Mouse (Mus musculus) lung, adult 18-20 months (tissue): ENCODE measurements around the gene Cd28.
"Not testable (repeated sequence)": the region's sequence is repeated elsewhere in the genome, so short reads cannot be mapped to it uniquely, and the experiment has no call there.

ENCODE experiments used
- DNase-seq, 2 experiments: peaks; one replicate each; pipeline ENCODE4 v3.0.0; 2022; ENCODE audit warnings: mixed read lengths in 2 of 2

The Cd28 gene

GRCm38 (mm10) chr1:60803128-60803824, 86.7 kb downstream of the Cd28 start:
- no peak for DNase-seq

DNA sequence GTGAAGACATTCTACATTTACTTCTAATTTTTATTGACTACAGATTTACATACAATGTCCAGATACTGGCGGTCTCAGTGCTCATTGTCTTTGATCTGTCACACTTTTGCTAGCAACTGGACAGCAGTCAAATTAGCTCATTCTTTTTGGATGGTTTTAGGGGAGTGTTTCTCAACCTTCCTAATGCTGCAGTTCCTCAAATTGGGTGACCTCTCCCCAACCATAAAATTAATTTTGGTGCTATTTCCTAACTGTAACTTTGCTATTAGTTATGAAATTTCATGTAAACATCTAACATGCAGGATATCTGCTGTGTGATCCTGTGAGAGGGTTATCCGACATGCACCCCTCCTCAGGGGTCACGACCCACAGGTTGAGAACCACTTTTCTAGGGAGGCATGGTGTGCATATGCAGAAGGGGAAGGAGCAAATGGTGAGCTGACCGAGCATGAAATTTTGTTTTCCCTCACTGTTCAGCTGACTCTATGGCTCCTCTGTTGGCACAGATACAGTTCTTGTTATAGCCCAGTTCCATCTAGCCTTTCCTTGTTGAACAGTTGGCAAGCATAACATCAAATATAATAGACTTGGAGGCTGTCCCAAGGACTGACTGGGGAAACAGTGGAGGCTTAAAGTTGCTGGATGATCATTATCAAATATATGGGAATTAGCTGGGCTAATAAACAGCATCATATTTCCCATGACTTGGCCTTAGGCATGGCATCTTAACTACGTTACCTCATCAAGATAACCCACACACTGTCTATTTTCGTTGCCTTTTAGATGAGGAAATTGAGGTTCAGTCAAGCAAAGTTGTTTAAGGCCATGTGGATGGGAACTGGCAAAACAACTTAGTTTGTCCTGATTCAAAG, 87.5 kb downstream of the Cd28 start:
- DNase-seq, result no peak

GRCm38 (mm10) chr1:60805178-60805577, 88.6 kb downstream of the Cd28 start:
- no peak for DNase-seq

- DNase-seq, result no peak
Observed at GRCm38 (mm10) chr1:60807748-60808147, 91.1 kb downstream of the Cd28 start.

DNA sequence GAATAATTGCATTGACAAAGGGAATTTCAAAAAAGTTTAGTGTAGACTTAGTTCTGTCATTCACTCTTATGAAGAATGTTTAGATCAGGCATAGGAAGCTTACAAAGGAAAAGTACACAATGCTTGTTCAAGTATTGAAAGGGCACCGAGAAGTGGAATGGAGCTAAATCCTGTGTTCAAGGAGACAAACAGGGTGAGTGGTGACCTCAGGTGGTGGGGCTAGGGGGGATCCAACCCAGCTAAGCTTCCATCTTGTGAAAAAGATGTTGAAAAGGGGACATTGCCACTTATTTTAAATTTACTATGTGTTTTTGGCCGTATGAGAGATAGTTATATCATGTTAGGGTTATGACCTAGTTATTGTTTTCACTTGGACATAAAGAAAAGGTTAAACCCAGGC, 91.9 kb downstream of the Cd28 start:
- no peak for DNase-seq

DNA sequence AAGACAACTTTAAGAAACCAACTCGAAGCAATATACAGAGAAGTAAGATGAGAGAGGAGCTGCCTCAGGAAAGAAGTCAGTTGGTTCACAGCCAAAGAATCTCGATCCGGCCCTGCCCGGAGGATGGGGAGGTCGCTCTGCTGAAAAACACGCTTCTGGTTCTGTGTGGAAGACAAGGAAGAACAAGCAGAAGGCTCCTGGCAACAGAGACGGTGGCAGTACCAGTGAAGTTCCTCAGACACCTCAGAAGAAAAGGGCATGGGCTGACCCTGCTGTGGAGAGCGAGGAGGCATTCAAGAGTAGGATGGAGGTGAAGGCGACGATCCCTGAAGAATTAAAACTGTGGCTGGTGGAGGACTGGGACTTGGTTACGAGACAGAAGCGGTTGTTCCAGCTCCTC, 92.6 kb downstream of the Cd28 start:
- DNase-seq, result no peak

DNA sequence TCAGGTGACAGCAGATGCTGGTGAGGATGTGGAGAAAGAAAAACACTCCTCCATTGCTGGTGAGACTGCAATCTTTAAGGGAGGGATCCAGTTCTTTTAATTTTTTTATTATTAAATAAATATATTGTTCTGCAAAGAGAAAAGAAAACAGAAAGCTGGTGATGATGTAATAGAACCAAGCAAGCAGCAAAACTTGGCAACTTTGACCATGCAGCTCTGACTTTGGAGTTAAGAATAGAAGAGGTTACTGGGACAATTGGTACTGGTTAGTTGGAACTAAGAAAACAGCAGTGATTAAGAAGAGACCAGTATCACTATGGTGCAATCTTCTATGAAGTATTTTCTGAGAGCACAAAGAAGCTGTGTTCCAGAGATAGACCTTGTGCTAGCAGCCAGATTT, 94.2 kb downstream of the Cd28 start:
- DNase-seq, result no peak

- DNase-seq, result no peak
Observed at GRCm38 (mm10) chr1:60811998-60812397, 95.4 kb downstream of the Cd28 start.

GRCm38 (mm10) chr1:60813411-60813810, 96.8 kb downstream of the Cd28 start:
- DNase-seq, result no peak

- DNase-seq, result peak in 1 of 2 experiments; percentile 38
Observed at GRCm38 (mm10) chr1:60815912-60816311, 99.3 kb downstream of the Cd28 start.

DNA sequence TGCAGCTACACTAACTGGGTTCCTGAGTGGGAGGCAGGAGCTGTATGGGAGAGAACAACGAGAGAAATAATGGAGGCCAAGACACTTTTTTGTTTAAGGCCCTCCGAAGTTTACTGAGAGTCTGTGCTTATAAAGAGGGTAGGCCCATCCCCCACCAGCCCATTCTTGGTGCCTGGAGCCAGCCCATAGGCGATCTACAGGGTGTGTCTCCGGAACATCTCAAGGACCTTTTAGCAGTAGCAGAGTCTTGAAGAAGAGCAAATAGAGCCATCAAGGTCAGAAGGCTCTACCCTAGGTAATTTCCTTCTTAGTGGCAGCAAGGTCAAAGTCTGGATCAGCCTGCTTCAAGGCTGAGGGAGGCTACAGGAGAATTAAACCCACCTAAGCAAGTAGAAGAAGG, 101.9 kb downstream of the Cd28 start:
- DNase-seq, result not testable (repeated sequence)

DNA sequence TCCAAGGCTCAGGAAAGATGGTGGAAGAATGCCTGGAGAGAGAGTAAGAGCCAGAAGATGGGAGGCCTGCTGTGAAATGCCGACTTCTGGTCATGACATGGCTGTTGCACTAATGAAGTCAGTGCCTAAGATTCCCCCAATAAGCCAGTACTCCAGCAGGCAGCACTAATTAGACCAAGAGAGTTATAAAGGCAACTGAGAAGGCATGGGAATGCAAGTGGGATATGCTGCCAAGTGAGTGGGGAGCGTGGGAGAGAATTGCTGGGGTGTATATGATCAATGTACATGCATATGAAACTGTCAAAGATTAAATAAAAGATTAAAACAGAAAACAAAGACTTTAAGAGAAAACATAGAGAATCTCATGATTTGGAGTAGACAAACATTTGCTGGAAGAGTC, 103.4 kb downstream of the Cd28 start:
- DNase-seq, result no peak

GRCm38 (mm10) chr1:60820981-60821380, 104.4 kb downstream of the Cd28 start:
- DNase-seq, result no peak

- DNase-seq, result no peak
Observed at GRCm38 (mm10) chr1:60821590-60821989, 105.0 kb downstream of the Cd28 start.
